17 mouse cellular contexts compared by ENCODE assay signal in genomic region chr2:173085763-173086162, GRCm38 (mm10). TPM values are rescaled to one million over a fixed set of nuclear protein-coding genes. Genes with fewer than 3 reads are reported as not detected.
DNase-seq lines count a peak whose midpoint lies in the region; TF ChIP-seq lines count a peak whose summit lies in the region.
"Had no signal": no experiment of that assay in that cellular context is flagged by ENCODE, and none has a peak within 500 bp of the region (broad histone marks: within the 10 kb centered on the region; RNA-seq: fewer than 3 reads in every experiment).

No protein-coding gene starts in this region.

- no peak for TF ChIP-seq POLR2A in spleen, adult 2 months (IDR thresholded peaks at IDR 0.05; ENCODE audit: low read depth, low read length)

- TF ChIP-seq CTCF in spleen, adult 2 months (IDR thresholded peaks at IDR 0.05; ENCODE audit: extremely low read depth, insufficient read depth, insufficient read length, insufficient replicate concordance), result no peak

- no peak overlapping the region for H3K4me3 ChIP-seq in spleen, adult 2 months (ENCODE audit: extremely low read depth, insufficient read depth, insufficient read length)
- H3K4me3 ChIP-seq: liver, embryonic 12.5 days; midbrain, embryonic 10.5 days; stomach, embryonic 15.5 days had no signal

- peak overlapping the region; percentile 80 for H3K27ac ChIP-seq in spleen, adult 2 months (ENCODE audit: insufficient read depth, low read length)
- H3K27ac ChIP-seq: liver, embryonic 12.5 days; midbrain, embryonic 10.5 days; stomach, embryonic 15.5 days had no signal

- DNase-seq in heart, adult 11 months, result peak; percentile 87
- no peak for DNase-seq in heart, adult 18-20 months
- DNase-seq in spleen, adult 18-20 months, result peak; percentile 41 to 48
- no peak for DNase-seq in spleen, postnatal 4 days (ENCODE audit: low spot score in 2 of 2)
- DNase-seq in spleen, adult 2 months (ENCODE audit: low read depth in 1 of 2, low spot score in 2 of 2), result peak; percentile 66 to 69
- peak; percentile 89 for DNase-seq in thymus, postnatal 4 days
- no peak for DNase-seq in frontal cortex, postnatal 36 days (ENCODE audit: low spot score in 2 of 2)
- DNase-seq in adrenal gland, adult 2 months, result no peak
- DNase-seq: cerebellum, adult 9-10 months; kidney, postnatal 10 days; left cerebral cortex, postnatal 4 days; lung, postnatal 14 days had no signal

- H3K27me3 ChIP-seq in spleen, adult 2 months (ENCODE audit: control insufficient read depth, insufficient read depth, low read length), result no peaks in the 10 kb centered on the region
- H3K27me3 ChIP-seq: stomach, embryonic 15.5 days had no signal

- H3K36me3 ChIP-seq in spleen, adult 2 months (ENCODE audit: control insufficient read depth, insufficient read depth, low read length), result no peaks in the 10 kb centered on the region
- H3K36me3 ChIP-seq: liver, embryonic 12.5 days; midbrain, embryonic 10.5 days; stomach, embryonic 15.5 days had no signal

- peaks cover 37% of the 10 kb centered on the region; the same call in 1 of the 2 replicates for H3K4me1 ChIP-seq in spleen, adult 2 months (ENCODE audit: control insufficient read depth, insufficient read depth, insufficient read length)
- H3K4me1 ChIP-seq: stomach, embryonic 15.5 days had no signal

- WGBS in spleen, adult 2 months, result 47% methylated on average over 9 of the region's 9 CpGs

RNA-seq across cellular contexts. Expression of gene Ctcfl, which starts 33.6 kb away (rescaled TPM):
- under 1 TPM; 0.08 to 0.22 TPM for total RNA-seq in heart, adult 18-20 months (2021)
- not detected in 2 replicates for polyA plus RNA-seq in spleen, adult 2 months (2012; rRNA removed)
- under 1 TPM; 0.10 to 0.12 TPM for total RNA-seq in adrenal gland, adult 2 months (2021)
- polyA plus RNA-seq in adrenal gland, adult 2 months (2012; rRNA removed), result not detected in 2 replicates
- total RNA-seq: adrenal gland, adult 18-20 months; layer of hippocampus, postnatal 14 days; left cerebral cortex, postnatal 4 days had no signal

Comparison
In these comparisons a context has a peak if more than half of its experiments do, and no peak if none do; other contexts are left out.
1. DNase-seq: peak in heart, adult 11 months (single experiment), spleen, adult 18-20 months (2 of 2), spleen, adult 2 months (2 of 2) and thymus, postnatal 4 days (single experiment); none in heart, adult 18-20 months (0 of 2), spleen, postnatal 4 days (0 of 2), frontal cortex, postnatal 36 days (0 of 2) and adrenal gland, adult 2 months (single experiment).